Mouse (Mus musculus) myocyte (in vitro differentiated cells): ENCODE results near the gene Mlip. TPM values are rescaled to one million over a fixed set of nuclear protein-coding genes. Genes with fewer than 3 reads are reported as not detected.

Experiments
- H3K27me3 ChIP-seq: one replicate; pipeline ENCODE4 v1.6.1; 2011; ENCODE audit not compliant: control insufficient read depth, insufficient read depth, insufficient read length
- H3K36me3 ChIP-seq: one replicate; pipeline ENCODE4 v1.6.1; 2011; ENCODE audit not compliant: control insufficient read depth, insufficient read depth
- H3K4me2 ChIP-seq: one replicate; pipeline ENCODE4 v1.6.1; 2011; ENCODE audit warnings: low read depth, control low read depth
- H3K4me3 ChIP-seq: one replicate; pipeline ENCODE4 v1.5.1; 2011; ENCODE audit warnings: mild to moderate bottlenecking, control low read depth, moderate library complexity
- H3K79me2 ChIP-seq: one replicate; pipeline ENCODE4 v1.6.1; 2011; ENCODE audit not compliant: control insufficient read depth, insufficient read depth
- H3ac ChIP-seq: one replicate; pipeline ENCODE4 v1.6.1; 2011; ENCODE audit not compliant: control insufficient read depth, insufficient read length
- CEBPB ChIP-seq: IDR thresholded peaks from 2 replicates; pipeline ENCODE4 v1.6.1; 2011; ENCODE audit warnings: mild to moderate bottlenecking, moderate library complexity; ENCODE audit not compliant: poor library complexity, insufficient read depth, severe bottlenecking
- E2F4 ChIP-seq: IDR thresholded peaks from one replicate; pipeline ENCODE4 v1.6.1; 2011; ENCODE audit warnings: mild to moderate bottlenecking, control low read depth, moderate library complexity; ENCODE audit not compliant: insufficient read depth
- MAX ChIP-seq: IDR thresholded peaks from one replicate; pipeline ENCODE4 v1.6.1; 2011; ENCODE audit warnings: low read depth, mild to moderate bottlenecking, control low read depth
- MYOD1 ChIP-seq, 3 experiments: IDR thresholded peaks; one replicate each; pipeline ENCODE4 v1.6.1; 2011; ENCODE audit warnings: control low read depth in 2 of 3, low read depth in 2 of 3, mild to moderate bottlenecking in 2 of 3, moderate library complexity in 1 of 3; ENCODE audit not compliant: insufficient read length in 2 of 3, control insufficient read depth in 1 of 3
- POLR2A ChIP-seq: IDR thresholded peaks from one replicate; pipeline ENCODE4 v1.6.1; 2011; ENCODE audit warnings: low read depth, mild to moderate bottlenecking, control low read depth, moderate library complexity; ENCODE audit not compliant: insufficient read length
- POLR2AphosphoS2 ChIP-seq: IDR thresholded peaks from one replicate; pipeline ENCODE4 v1.6.1; 2011; ENCODE audit warnings: low read depth, control low read depth; ENCODE audit not compliant: insufficient read length
- REST ChIP-seq: IDR thresholded peaks from one replicate; pipeline ENCODE4 v1.6.1; 2011; ENCODE audit warnings: mild to moderate bottlenecking, control low read depth, moderate library complexity; ENCODE audit not compliant: insufficient read depth, insufficient read length
- SRF ChIP-seq: IDR thresholded peaks from one replicate; pipeline ENCODE4 v1.6.1; 2011; ENCODE audit warnings: low read depth; ENCODE audit not compliant: control insufficient read depth, insufficient read length
- TCF12 ChIP-seq: IDR thresholded peaks from one replicate; pipeline ENCODE4 v1.6.1; 2011; ENCODE audit warnings: mild to moderate bottlenecking, control low read depth; ENCODE audit not compliant: poor library complexity, insufficient read depth, severe bottlenecking
- TCF3 ChIP-seq: IDR thresholded peaks from one replicate; pipeline ENCODE4 v1.6.1; 2011; ENCODE audit warnings: low read depth, control low read depth; ENCODE audit not compliant: insufficient read length
- USF1 ChIP-seq: IDR thresholded peaks from one replicate; pipeline ENCODE4 v1.6.1; 2011; ENCODE audit warnings: low read depth, mild to moderate bottlenecking, control low read depth, moderate library complexity
- polyA plus RNA-seq: library from polyadenylated mRNA; unstranded; fragments of >200 nt; fragmentation: generic; extraction: Trizol; gene quantifications from one replicate; pipeline ENCODE4 v1.2.1, GENCODE M21; 2012; ENCODE audit warnings: missing spikeins

Mlip gene
- polyA plus RNA-seq, 1 experiment = 4.4 TPM

GRCm38 (mm10) chr9:77054426-77055193, 298.2 kb downstream of the Mlip start:
- H3K4me2 ChIP-seq = no peak overlapping the region
- H3K79me2 ChIP-seq = no peaks in the 10 kb centered on the region
- no peak overlapping the region for H3ac ChIP-seq
- H3K36me3 ChIP-seq = no peaks in the 10 kb centered on the region
- no peaks in the 10 kb centered on the region for H3K27me3 ChIP-seq
- H3K4me3 ChIP-seq = no peak overlapping the region
- no peak for TF ChIP-seq MAX
- TF ChIP-seq MYOD1 (IDR thresholded peaks at IDR 0.05; ENCODE audit: control insufficient read depth in 1 of 3, insufficient read length in 2 of 3, low read depth in 2 of 3) = no peak
- no peak for TF ChIP-seq USF1
- TF ChIP-seq POLR2AphosphoS2 = no peak
- no peak for TF ChIP-seq SRF
- no peak for TF ChIP-seq TCF12
- TF ChIP-seq E2F4 = no peak
- TF ChIP-seq CEBPB = no peak
- TF ChIP-seq POLR2A = no peak
- no peak for TF ChIP-seq REST
- no peak for TF ChIP-seq TCF3

Other genes with a start within 250 kb of the Mlip start
- 10.4 TPM for gene Lrrc1, start 191.9 kb upstream of the Mlip start, polyA plus RNA-seq